Mouse (Mus musculus) heart, embryonic 10.5 days (tissue): ENCODE data around the gene Myct1. TPM values are rescaled to one million over a fixed set of nuclear protein-coding genes. Genes with fewer than 3 reads are reported as not detected.

Experiments
- DNase-seq: peaks from one replicate; pipeline ENCODE4 v3.0.0-alpha.2; 2017; ENCODE audit warnings: low spot score
- H3K27ac ChIP-seq: fragments of 300-500 bp; sonication (generic); 2 replicates; pipeline ENCODE4 v1.5.1; 2016; ENCODE audit warnings: mild to moderate bottlenecking
- H3K27me3 ChIP-seq: fragments of 300-500 bp; sonication (generic); 2 replicates; pipeline ENCODE4 v1.6.1; 2016; ENCODE audit warnings: mild to moderate bottlenecking; ENCODE audit not compliant: poor library complexity, insufficient read depth, severe bottlenecking
- H3K36me3 ChIP-seq: fragments of 300-500 bp; sonication (generic); 2 replicates; pipeline ENCODE4 v1.6.1; 2016; ENCODE audit warnings: mild to moderate bottlenecking, moderate library complexity
- H3K4me1 ChIP-seq: fragments of 300-500 bp; sonication (generic); 2 replicates; pipeline ENCODE4 v1.6.1; 2016; ENCODE audit warnings: mild to moderate bottlenecking
- H3K4me3 ChIP-seq: fragments of 300-500 bp; sonication (generic); 2 replicates; pipeline ENCODE4 v1.5.1; 2016; ENCODE audit warnings: mild to moderate bottlenecking, moderate library complexity
- H3K9me3 ChIP-seq: fragments of 300-500 bp; sonication (generic); 2 replicates; pipeline ENCODE4 v1.6.1; 2016; ENCODE audit warnings: mild to moderate bottlenecking, moderate library complexity
- WGBS: fragments of 180-500 bp; shearing (Covaris S2); methylation state at CpG from one replicate; pipeline ENCODE4 v1.1.7; 2016; 5-methylcytosine and 5-hydroxymethylcytosine counted together
- polyA plus RNA-seq: library from polyadenylated mRNA; unstranded; fragments of >200 nt; fragmentation: Nextera tagmentation; extraction: Ambion mirVana; gene quantifications from 2 replicates; pipeline ENCODE4 v1.2.1, GENCODE M21; 2016

Gene Myct1
- polyA plus RNA-seq, 1 experiment from 2014 or later = 3.5 TPM

DNA sequence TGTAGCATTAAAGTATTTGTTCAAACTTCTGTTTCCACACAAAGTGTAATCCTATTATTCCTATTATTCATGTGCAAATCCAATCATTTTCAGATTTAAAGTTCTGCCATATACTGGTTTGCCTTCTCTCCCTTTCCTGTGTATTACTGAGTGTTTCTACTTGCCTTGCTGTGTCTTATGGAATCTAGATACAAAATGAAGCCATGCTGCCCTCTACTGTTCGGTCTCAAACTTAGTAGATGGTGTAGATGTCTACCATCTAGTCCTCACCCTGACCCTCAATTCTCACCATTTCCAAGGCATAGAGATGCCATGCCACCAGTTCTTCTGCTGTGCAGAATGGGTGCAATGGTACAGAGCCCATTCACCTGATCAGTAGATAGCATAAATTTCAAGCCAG is 40.8 kb downstream of the Myct1 start:
- Histone ChIP-seq H3K36me3 (no peaks in the 10 kb centered on the region), H3K27me3 (no peaks in the 10 kb centered on the region), H3K9me3 (no peaks in the 10 kb centered on the region), H3K27ac (no peak overlapping the region), H3K4me1 (no peaks in the 10 kb centered on the region), H3K4me3 (no peak overlapping the region)
- WGBS = 20% methylated on average over 1 of the region's 1 CpGs
- no peak for DNase-seq

DNA sequence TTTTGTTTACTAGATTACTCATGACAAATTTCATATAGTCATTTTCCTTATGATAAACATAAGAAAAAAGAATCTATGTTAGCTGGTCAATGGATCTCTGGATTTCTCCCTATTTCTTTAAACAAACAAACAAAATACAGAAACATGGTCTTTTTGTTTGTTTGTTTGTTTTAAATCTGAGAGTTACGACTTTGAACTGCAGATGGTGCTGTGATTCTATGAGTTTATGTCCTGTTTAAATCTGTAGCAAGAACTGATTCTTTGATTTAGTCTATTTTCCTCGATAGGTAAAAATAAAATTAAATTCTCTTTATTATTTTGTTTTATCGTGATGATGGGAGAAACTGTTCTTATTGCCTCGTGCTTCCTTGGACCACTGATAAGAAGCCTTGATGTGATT is 43.7 kb downstream of the Myct1 start:
- Histone ChIP-seq H3K9me3 (no peaks in the 10 kb centered on the region), H3K4me1 (no peaks in the 10 kb centered on the region), H3K36me3 (no peaks in the 10 kb centered on the region), H3K27me3 (no peaks in the 10 kb centered on the region), H3K4me3 (no peak overlapping the region), H3K27ac (no peak overlapping the region)
- DNase-seq = no peak
- 70% methylated on average over 4 of the region's 4 CpGs for WGBS

DNA sequence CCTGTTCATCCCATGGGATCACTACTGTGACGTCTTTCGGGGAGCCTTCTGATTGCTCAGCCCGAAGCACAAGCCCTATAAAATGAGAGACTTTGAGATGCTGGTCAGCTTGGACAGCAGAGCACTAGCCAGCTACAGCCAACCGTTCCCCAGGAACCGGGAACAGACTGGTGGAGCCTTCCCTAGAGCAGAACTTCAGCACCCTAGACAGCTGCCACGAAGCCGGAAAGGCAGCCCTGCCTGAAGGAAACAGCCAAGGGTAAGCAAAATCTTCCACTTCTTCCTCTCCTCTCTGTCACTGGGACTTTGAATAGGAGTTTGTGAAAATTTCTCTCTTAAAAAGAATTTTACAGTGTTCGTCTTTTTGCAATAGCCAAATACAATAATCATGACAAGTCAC is 45.5 kb downstream of the Myct1 start, which contains the start of gene Vip:
TSS of gene Vip (plus strand) at position 107 of the 400 bp plus-strand sequence.
- Histone ChIP-seq H3K9me3 (no peaks in the 10 kb centered on the region), H3K27me3 (no peaks in the 10 kb centered on the region), H3K36me3 (no peaks in the 10 kb centered on the region), H3K4me3 (no peak within 1 kb of the TSS), H3K27ac (no peak within 1 kb of the TSS), H3K4me1 (no peaks in the 10 kb centered on the region)
- WGBS = 26% methylated on average over 8 of the region's 8 CpGs
- DNase-seq = peak; percentile 85

Other genes starting within 250 kb of the Myct1 start
- 6.8 and 13.2 TPM in 2 replicates for gene Syne1, start 42.3 kb upstream of the Myct1 start, polyA plus RNA-seq
- gene Vip, start 45.4 kb downstream of the Myct1 start, polyA plus RNA-seq = not detected in 2 replicates
- 60.9 and 80.3 TPM in 2 replicates for gene Fbxo5, start 211.8 kb downstream of the Myct1 start, polyA plus RNA-seq
- gene Mtrf1l, start 230.1 kb downstream of the Myct1 start, polyA plus RNA-seq = 9.5 and 13.5 TPM in 2 replicates